Mouse (Mus musculus): ENCODE measurements around the gene Cypt14. TPM values are rescaled to one million over a fixed set of nuclear protein-coding genes. Genes with fewer than 3 reads are reported as not detected.
"Not testable (repeated sequence)": the region's sequence is repeated elsewhere in the genome, so short reads cannot be mapped to it uniquely, and the experiment has no call there.

Cypt14 gene
- not detected in 2 replicates for total RNA-seq (2017)

GRCm38 (mm10) chrX:39863504-39863903 lies at the start of gene Cypt14:
Gene Cypt14, minus strand, starts transcription at chrX:39863604.
- not testable (repeated sequence) for ATAC-seq (ENCODE audit: extremely low read depth, insufficient number of reproducible peaks, low FRiP score, poor library complexity, severe bottlenecking)
